Mouse (Mus musculus) thymus, adult 2 months (tissue): Measurements from ENCODE around the gene Spon1. TPM values are rescaled to one million over a fixed set of nuclear protein-coding genes. Genes with fewer than 3 reads are reported as not detected.

Experiments
- DNase-seq: peaks from one replicate; pipeline ENCODE4 v3.0.0; 2021
- H3K27ac ChIP-seq: fragments of 200-500 bp; 2 replicates; pipeline ENCODE4 v1.5.1; 2012; ENCODE audit warnings: low read length, control low read depth; ENCODE audit not compliant: control insufficient read depth, insufficient read depth
- H3K27me3 ChIP-seq: fragments of 200-500 bp; 2 replicates; pipeline ENCODE4 v1.6.1; 2012; ENCODE audit warnings: mild to moderate bottlenecking, low read length, moderate library complexity, mixed read lengths; ENCODE audit not compliant: control insufficient read depth, insufficient read depth
- H3K36me3 ChIP-seq: fragments of 200-500 bp; 2 replicates; pipeline ENCODE4 v1.6.1; 2012; ENCODE audit warnings: mild to moderate bottlenecking, low read length, moderate library complexity; ENCODE audit not compliant: control insufficient read depth, insufficient read depth
- H3K4me1 ChIP-seq: fragments of 200-500 bp; replicated peaks from 2 replicates; pipeline ENCODE4 v1.6.1; 2012; ENCODE audit warnings: low read length; ENCODE audit not compliant: control insufficient read depth, insufficient read depth
- H3K4me3 ChIP-seq: fragments of 200-500 bp; 2 replicates; pipeline ENCODE4 v1.5.1; 2012; ENCODE audit warnings: mild to moderate bottlenecking, low read length, control low read depth, moderate library complexity; ENCODE audit not compliant: control insufficient read depth, insufficient read depth
- CTCF ChIP-seq: fragments of 200-500 bp; IDR thresholded peaks from 2 replicates; pipeline ENCODE4 v1.5.1; 2012; ENCODE audit warnings: mild to moderate bottlenecking, control low read depth, low read length, moderate library complexity, borderline replicate concordance; ENCODE audit not compliant: control insufficient read depth, poor library complexity, insufficient read depth; ENCODE audit errors: extremely low read depth
- POLR2A ChIP-seq: fragments of 200-500 bp; IDR thresholded peaks from 2 replicates; pipeline ENCODE4 v1.6.1; 2012; ENCODE audit warnings: mild to moderate bottlenecking, low read length, control low read depth, moderate library complexity; ENCODE audit not compliant: control insufficient read depth, poor library complexity, insufficient read depth; ENCODE audit errors: extremely low read depth
- WGBS: fragments of 180-500 bp; shearing (Covaris S2); methylation state at CpG from one replicate; pipeline ENCODE4 v1.1.7; 2018; 5-methylcytosine and 5-hydroxymethylcytosine counted together
- polyA plus RNA-seq: library from polyadenylated mRNA; depleted of rRNA; stranded (reverse); fragments of >200 nt; gene quantifications from 2 replicates; pipeline ENCODE4 v1.2.3, GENCODE M21; 2012

Gene Spon1
- polyA plus RNA-seq, 1 experiment, result 3.3 TPM

- Histone ChIP-seq H3K4me3 (no peak overlapping the region), H3K36me3 (no peaks in the 10 kb centered on the region), H3K27ac (no peak overlapping the region), H3K27me3 (no peaks in the 10 kb centered on the region), H3K4me1 (no peaks in the 10 kb centered on the region)
- TF ChIP-seq POLR2A (no peak), CTCF (no peak)
- 88% methylated on average over 8 of the region's 8 CpGs for WGBS
- no peak for DNase-seq
Measured at GRCm38 (mm10) chr7:113965625-113966024, 199.8 kb downstream of the Spon1 start.

DNA sequence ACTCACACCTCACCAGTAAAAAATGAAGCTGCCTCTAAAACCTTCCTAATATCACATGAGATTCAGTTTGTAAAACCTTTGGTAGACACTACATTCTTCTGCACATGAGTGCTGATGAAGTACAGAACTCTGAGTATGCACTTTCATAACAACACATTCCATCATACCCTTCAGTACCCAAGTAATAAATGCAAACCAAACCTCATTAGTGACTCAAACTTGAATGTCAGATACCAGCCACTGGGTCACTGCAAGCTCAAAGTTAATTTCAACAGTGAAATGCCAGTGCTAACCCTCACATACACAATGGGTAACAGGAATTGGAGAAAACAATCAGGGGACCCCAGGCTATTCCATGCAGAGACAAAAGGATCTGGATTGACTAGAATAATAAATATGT is 203.4 kb downstream of the Spon1 start:
- no peak overlapping the region for H3K4me3 ChIP-seq
- no peaks in the 10 kb centered on the region for H3K27me3 ChIP-seq
- H3K4me1 ChIP-seq, result no peaks in the 10 kb centered on the region
- TF ChIP-seq CTCF (no peak), POLR2A (no peak)
- no peak for DNase-seq
- no peaks in the 10 kb centered on the region for H3K36me3 ChIP-seq
- H3K27ac ChIP-seq, result no peak overlapping the region

DNA sequence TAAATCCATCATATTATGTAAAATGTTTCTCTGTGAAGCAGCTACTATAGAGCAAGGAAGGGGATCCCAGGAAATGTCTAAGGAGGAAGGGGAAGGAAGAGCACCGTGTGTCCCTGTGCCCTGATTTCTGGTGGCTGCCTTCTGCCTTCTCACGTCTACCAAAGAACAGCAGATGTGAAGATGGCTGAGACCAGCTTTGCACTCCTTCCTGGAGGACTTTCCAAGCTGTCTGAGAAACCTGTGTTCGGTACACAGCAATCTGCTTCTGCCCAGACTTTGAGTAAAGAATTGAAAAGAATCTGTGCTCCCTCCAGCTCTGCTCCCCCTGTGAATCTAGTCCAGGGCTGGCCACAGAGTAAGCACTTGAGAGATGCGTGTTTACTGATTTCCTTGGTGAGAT is 206.7 kb downstream of the Spon1 start:
- 96% methylated on average over 4 of the region's 4 CpGs for WGBS
- no peak for TF ChIP-seq CTCF
- TF ChIP-seq POLR2A, result no peak
- Histone ChIP-seq H3K27ac (no peak overlapping the region), H3K27me3 (no peaks in the 10 kb centered on the region), H3K4me1 (no peaks in the 10 kb centered on the region), H3K4me3 (no peak overlapping the region), H3K36me3 (no peaks in the 10 kb centered on the region)
- DNase-seq, result no peak

DNA sequence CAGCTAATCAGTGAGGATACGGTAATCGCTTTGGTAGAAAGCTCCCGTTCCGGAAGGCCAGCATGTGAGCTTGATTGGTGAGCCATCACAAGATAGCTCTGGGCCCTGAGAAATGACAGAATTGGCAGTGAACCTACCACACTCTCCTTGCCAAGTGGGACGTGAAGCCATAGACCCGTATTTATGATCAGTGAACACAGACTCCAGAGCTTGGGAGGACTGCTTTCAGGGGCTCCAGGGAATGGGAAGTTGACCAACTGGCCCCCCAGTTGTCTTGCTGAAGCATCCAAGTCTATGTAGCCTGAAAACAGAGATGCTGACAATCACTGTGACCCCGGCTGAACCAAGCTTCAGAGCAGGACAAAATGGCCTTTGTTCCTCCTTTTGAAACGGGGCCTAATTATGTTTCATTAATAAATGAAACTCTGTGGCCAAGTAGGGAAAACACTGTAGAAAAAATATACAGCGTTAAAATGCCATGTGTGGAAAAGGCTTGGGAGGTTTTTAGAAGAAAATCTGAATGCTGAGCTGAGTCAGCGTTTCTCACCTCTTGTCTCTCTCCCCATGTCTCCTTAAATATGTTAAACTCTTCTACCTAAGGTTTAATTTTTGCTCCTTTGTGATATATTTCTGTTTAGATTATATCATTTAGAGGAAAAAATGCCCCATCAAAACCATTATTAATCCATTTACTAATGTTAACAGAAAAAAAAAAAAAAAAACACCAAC is 220.8 kb downstream of the Spon1 start:
- H3K27ac ChIP-seq, result no peak overlapping the region
- H3K4me1 ChIP-seq, result no peaks in the 10 kb centered on the region
- no peak for DNase-seq
- TF ChIP-seq POLR2A, result no peak
- TF ChIP-seq CTCF, result no peak
- WGBS, result 94% methylated on average over 10 of the region's 10 CpGs
- H3K4me3 ChIP-seq, result no peak overlapping the region
- H3K36me3 ChIP-seq, result no peaks in the 10 kb centered on the region
- no peaks in the 10 kb centered on the region for H3K27me3 ChIP-seq

DNA sequence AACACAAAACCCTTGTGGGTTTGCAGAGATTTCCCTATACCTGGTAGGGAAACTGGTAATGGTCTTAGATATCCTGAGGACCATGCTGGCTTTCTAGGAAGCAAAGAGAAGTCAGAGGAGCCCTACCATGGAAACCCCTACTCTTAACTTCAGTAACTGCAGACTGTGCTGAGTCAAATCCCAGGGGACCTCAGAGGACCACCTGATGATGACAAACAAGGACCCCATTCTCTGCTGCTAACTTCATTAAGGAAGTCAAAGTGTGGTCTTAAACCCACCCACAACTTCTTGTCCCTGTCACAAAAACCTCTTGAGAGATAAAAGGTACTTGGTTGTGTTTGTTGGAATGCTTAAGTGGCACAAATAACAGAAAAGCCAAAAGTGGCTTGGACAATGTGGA is 222.4 kb downstream of the Spon1 start:
- no peaks in the 10 kb centered on the region for H3K36me3 ChIP-seq
- no peak for DNase-seq
- H3K4me1 ChIP-seq, result no peaks in the 10 kb centered on the region
- no peak for TF ChIP-seq CTCF
- no peak for TF ChIP-seq POLR2A
- no peaks in the 10 kb centered on the region for H3K27me3 ChIP-seq
- H3K4me3 ChIP-seq, result no peak overlapping the region
- no peak overlapping the region for H3K27ac ChIP-seq

DNA sequence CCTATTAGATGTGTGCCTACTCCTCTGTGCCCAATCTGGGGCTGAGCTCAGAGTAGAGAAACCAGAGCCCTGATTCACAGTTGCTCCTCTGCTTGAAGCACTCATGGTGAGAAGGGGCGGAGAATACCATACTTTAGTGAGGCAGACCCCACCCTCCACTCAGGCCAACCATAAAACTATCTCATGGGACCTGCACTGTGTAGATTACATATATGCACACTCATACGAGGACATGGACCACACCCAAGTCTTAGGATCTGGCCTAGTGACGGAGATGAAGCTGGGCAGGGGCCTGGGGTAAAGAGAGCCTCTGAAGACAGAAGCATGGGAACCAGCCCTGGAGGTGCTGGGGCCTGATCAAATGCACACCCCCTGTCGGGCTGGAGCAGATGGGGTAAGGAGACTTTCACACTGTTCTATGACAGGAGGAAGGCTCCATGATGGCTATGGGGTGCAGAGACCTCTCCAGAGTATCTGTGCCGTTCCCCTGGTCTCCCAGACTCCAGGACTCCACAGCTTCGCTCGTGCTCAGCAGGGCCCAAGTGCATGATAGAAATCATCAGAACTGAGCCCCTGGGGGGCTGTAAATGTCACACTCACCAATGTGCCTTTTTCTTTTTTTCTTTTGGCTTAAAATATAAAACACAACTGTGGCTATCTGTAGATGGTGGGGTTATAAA is 232.0 kb downstream of the Spon1 start:
- WGBS, result 90% methylated on average over 7 of the region's 7 CpGs
- no peaks in the 10 kb centered on the region for H3K4me1 ChIP-seq
- DNase-seq, result no peak
- no peaks in the 10 kb centered on the region for H3K27me3 ChIP-seq
- no peak overlapping the region for H3K27ac ChIP-seq
- no peak overlapping the region for H3K4me3 ChIP-seq
- H3K36me3 ChIP-seq, result no peaks in the 10 kb centered on the region
- TF ChIP-seq POLR2A, result no peak
- no peak for TF ChIP-seq CTCF
